Mouse (Mus musculus): ENCODE measurements around the gene Ephb2. TPM values are rescaled to one million over a fixed set of nuclear protein-coding genes. Genes with fewer than 3 reads are reported as not detected.

Gene Ephb2
- total RNA-seq, 2 experiments from 2014 or later: 45.5 to 46.0 TPM

GRCm38 (mm10) chr4:136605756-136606485 lies 229.9 kb downstream of the Ephb2 start:
- intact Hi-C loops (cut with DNase I): no loop called here
- DNase-seq (ENCODE audit: extremely low spot score in 1 of 2, low spot score in 2 of 2): no peak

DNA sequence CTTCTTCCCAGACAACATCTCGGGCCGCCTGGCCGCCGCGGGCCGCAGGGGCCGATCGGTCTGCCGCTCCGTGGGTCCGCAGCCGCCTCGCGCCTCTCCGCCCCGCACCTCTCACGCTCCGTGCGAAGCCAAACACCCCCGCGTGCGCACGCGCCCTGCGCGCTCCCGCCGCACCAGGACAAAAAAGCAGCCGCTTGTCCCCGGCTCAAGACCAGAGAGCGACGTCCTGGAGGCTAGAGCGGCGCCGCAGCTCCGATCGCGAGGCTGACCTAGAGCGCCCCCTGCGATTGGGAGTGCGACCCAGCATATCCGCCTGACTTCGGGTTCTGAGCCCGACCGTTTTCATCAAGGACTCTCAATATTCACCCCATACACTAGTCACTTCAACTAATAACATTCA lies 233.2 kb downstream of the Ephb2 start, which contains the start of gene Kdm1a:
Gene Kdm1a (minus strand): TSS at position 156 of the 400 bp plus-strand sequence.
- intact Hi-C loops (cut with DNase I): loop anchor here (5.0 kb wide), 1 partner anchor 145 kb away; no protein-coding TSS in a partner anchor
- DNase-seq (ENCODE audit: extremely low spot score in 1 of 2, low spot score in 2 of 2): peak; percentile 90 to 96

- intact Hi-C loops (cut with DNase I): loop anchor here (5.0 kb wide), 1 partner anchor 145 kb away; no protein-coding TSS in a partner anchor
- peak in 1 of 2 experiments; percentile 58 for DNase-seq (ENCODE audit: extremely low spot score in 1 of 2, low spot score in 2 of 2)
Measured at GRCm38 (mm10) chr4:136602018-136602554, 233.7 kb downstream of the Ephb2 start.

GRCm38 (mm10) chr4:136601476-136601875 lies 234.3 kb downstream of the Ephb2 start:
- peak; percentile 59 to 82 for DNase-seq (ENCODE audit: extremely low spot score in 1 of 2, low spot score in 2 of 2)
- intact Hi-C loops (cut with DNase I): loop anchor here (5.0 kb wide), 1 partner anchor 144 kb away; no protein-coding TSS in a partner anchor

DNA sequence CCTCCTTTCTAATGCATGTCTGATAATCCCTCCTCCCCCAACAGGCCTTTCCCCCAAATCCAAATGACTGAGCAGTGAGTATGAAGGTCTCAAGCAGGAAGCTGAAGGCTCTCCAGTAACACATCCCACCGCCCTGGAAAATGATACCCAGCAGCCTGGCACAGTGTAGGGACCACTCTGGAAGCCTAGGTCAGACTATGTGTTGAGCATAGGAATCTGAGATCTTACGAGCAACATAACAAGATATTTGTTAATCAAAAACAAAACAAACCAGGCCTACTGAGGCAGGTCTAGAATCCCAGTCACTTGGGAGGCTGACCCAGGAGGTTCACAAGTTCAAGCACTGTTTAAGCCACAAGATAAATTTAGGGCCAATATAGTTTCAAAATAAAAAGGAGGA lies 235.3 kb downstream of the Ephb2 start:
- intact Hi-C loops (cut with DNase I): loop anchor here (5.0 kb wide), 1 partner anchor 143 kb away; no protein-coding TSS in a partner anchor
- DNase-seq (ENCODE audit: extremely low spot score in 1 of 2, low spot score in 2 of 2): no peak

DNA sequence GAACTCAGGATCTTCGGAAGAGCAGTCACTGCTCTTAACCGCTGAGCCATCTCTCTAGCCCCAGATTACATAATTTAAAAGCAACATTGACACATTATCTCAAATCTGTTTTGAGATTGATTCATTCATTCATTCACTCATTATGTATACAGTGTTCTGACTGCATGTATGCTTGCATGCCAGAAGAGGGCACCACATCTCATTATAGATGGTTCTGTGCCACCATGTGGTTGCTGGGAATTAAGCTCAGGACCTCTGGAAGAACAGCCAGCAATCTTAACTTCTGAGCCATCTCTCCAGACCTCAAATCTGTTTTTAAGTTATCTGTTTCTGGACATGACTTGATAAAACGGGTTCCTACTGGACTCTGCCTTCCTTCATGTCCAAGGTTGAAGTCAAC lies 235.9 kb downstream of the Ephb2 start:
- intact Hi-C loops (cut with DNase I): loop anchor here (5.0 kb wide), 1 partner anchor 143 kb away; no protein-coding TSS in a partner anchor
- DNase-seq (ENCODE audit: extremely low spot score in 1 of 2, low spot score in 2 of 2): no peak

- no peak for DNase-seq (ENCODE audit: extremely low spot score in 1 of 2, low spot score in 2 of 2)
Measured at GRCm38 (mm10) chr4:136598268-136598876, 237.4 kb downstream of the Ephb2 start.

More at GRCm38 (mm10) chr4:136598268-136598876, 237.4 kb downstream of the Ephb2 start:
- intact Hi-C loops (cut with DNase I): no loop called here

Small RNA genes lying within 50 kb of the gene (microRNA-seq; reads per million reads assigned to microRNA genes)
- not detected for gene Gm22180

Other genes starting within 250 kb of the Ephb2 start
- gene Kdm1a, start 233.3 kb downstream of the Ephb2 start, total RNA-seq (2021): 100 to 1,000 TPM; 128 to 139 TPM
- not detected for gene Tex46, start 225.6 kb downstream of the Ephb2 start, total RNA-seq (2021)
- gene Lactbl1, start 213.4 kb downstream of the Ephb2 start, total RNA-seq (2021): under 1 TPM in 1 of 2 experiments, not detected in 1; 0.14 TPM
- gene C1qb, start 50.2 kb upstream of the Ephb2 start, total RNA-seq (2021): 10 to 100 TPM; 32.0 to 36.7 TPM
- gene C1qc, start 57.1 kb upstream of the Ephb2 start, total RNA-seq (2021): 10 to 100 TPM; 30.0 to 36.2 TPM
- 10 to 100 TPM; 29.6 to 38.8 TPM for gene C1qa, start 62.8 kb upstream of the Ephb2 start, total RNA-seq (2021)
- 10 to 100 TPM; 13.5 to 15.0 TPM for gene Epha8, start 120.8 kb upstream of the Ephb2 start, total RNA-seq (2021)
- gene Zbtb40, start 212.8 kb upstream of the Ephb2 start, total RNA-seq (2021): 1 to 10 TPM; 6.6 to 7.2 TPM